Mouse (Mus musculus) c-Kit-positive CD71-negative TER-119-negative erythroid progenitor cells, embryonic 14.5 days (primary cell): ENCODE data around the gene Utp11.
A peak's percentile ranks its signal among the peaks of the same experiment; 100 is the strongest.
"Not testable (repeated sequence)": the region's sequence is repeated elsewhere in the genome, so short reads cannot be mapped to it uniquely, and the experiment has no call there.

ENCODE experiments used
- DNase-seq: peaks from one replicate; pipeline ENCODE4 v3.0.0-alpha.2; 2013; ENCODE audit warnings: low read depth

Gene Utp11

DNA sequence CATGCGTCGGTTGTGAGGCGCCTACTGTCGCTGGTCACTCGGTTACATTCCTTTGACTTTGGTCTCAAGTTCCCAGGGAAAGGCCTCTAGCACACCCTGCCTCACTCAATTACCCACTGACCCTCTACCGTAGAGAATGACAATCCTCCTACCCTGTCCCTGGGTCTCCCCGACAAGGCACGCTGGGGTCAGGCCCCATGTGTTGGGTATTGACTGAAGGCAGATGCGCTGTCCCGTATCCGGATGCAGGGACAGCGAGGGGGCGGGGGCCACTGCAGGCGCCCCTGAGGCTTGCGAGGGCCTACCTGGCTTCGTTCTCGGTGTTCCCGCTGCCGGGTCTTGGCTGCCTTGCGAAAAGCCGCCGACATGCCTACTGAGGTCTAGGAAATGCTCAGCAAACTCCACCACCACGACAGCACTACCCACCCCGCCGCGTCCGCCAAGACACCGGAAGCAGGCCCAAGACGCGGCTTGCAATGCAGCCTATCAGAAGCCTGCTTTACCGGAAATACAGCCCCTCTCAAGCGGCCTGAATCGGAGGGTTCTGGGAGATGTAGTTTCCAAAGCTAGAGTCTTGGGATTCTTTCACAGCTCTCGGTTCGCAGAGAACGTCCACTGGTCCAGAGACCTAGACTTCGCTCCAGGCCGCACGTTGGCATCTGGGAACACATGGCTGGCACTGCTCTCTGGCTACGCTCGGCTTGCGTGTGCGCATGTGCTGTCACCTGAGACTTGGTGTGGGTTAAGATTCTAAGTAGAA lies at the start of gene Utp11:
TSS of gene Utp11 (minus strand) at position 466 of the 760 bp plus-strand sequence.
- DNase-seq = peak; percentile 81

GRCm38 (mm10) chr4:124742839-124743238 lies 49.4 kb upstream of the Utp11 start:
- no peak for DNase-seq

GRCm38 (mm10) chr4:124741376-124742343 lies 48.3 kb upstream of the Utp11 start, which contains the start of gene Inpp5b:
Gene Inpp5b (plus strand): TSS chr4:124741850.
- DNase-seq = peak; percentile 52

DNA sequence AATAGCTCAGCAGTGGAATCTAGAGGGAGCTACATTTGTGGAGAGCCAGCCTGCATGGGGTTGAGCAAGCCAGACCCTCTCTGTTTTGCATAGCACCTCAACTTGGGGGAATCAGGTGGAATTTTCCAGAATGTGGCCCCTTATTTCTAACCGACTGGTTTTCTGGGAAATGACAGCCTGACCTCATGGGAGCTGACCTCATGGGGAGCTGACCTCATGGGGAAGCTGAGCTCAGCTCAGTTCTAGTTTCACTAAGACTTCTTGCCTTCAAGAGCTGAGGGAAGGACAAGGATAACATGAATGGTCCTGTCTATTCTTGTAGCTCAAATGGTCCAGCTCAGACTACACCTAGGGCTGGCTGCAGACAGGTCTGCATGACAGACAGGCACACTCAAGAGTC lies 45.4 kb upstream of the Utp11 start:
- no peak for DNase-seq

- no peak for DNase-seq
These were observed 44.6 kb upstream of the Utp11 start for GRCm38 (mm10) chr4:124738013-124738412.

GRCm38 (mm10) chr4:124737486-124737885 lies 44.1 kb upstream of the Utp11 start:
- no peak for DNase-seq

DNA sequence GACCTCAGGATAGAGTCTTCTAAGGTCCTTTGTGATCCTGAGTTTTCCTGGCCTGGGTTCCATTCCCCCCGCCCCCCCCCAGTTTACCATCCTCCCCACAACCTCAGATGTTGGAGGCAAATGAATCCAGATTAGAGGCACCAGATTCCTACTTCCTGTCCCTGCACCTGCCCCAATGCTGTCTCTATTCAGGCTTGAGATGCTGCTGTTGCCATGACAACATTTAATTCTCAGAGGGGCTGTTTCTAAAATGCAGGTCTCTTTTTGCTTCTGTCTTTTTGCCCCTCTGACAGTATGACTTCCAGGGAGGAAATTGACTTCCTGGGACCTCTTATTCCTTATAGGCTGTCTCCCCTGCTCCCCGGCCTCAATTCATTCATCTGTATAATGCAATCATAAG lies 43.6 kb upstream of the Utp11 start:
- DNase-seq = no peak

- no peak for DNase-seq
These were observed 32.7 kb upstream of the Utp11 start for GRCm38 (mm10) chr4:124726121-124726520.

GRCm38 (mm10) chr4:124719101-124719500 lies 25.7 kb upstream of the Utp11 start:
- no peak for DNase-seq

- DNase-seq = peak; percentile 95
These were observed 21.4 kb upstream of the Utp11 start, which contains the start of gene Sf3a3 for GRCm38 (mm10) chr4:124714545-124715481. Gene Sf3a3 (plus strand): TSS chr4:124714776.

DNA sequence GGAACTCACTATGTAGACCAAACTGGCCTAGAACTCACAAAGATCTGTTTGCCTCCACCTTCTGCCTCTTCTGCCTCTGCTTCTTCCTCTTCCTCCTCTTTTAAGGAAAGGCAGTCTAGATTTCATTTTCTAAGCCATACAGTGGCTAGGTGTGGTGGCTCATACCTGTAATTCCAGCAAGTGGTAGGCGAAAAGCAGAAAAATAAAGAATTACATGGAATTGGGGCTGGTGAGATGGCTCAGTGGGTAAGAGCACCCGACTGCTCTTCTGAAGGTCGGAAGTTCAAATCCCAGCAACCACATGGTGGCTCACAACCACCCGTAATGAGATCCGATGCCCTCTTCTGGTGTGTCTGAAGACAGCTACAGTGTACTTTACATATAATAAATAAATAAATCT lies 20.4 kb upstream of the Utp11 start:
- DNase-seq = not testable (repeated sequence)

GRCm38 (mm10) chr4:124712618-124713017 lies 19.2 kb upstream of the Utp11 start:
- DNase-seq = no peak

DNA sequence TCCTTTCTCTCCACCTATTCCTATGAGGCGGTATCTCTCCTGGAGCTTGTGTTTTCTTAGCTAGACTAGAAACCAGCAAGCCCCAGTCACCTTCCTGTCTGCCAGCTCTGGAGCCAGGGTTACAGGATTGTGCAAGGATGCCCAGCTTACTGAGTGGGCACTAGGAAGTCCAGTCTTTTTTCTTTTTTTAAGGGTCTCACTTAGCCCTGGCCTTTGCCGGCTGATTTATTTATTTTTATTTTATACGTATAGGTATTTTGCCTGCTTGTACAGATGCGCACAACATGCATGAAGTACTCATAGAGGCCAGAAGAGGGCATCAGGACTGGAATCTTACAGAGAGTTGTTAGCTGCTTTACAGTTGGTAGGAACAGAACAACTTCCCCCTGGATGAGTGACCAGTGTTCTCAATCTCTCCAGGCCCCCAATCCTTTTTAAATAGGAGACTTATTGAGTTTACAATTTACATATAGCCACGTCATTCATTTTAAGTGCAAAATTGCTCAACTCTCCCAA lies 17.4 kb upstream of the Utp11 start:
- no peak for DNase-seq

DNA sequence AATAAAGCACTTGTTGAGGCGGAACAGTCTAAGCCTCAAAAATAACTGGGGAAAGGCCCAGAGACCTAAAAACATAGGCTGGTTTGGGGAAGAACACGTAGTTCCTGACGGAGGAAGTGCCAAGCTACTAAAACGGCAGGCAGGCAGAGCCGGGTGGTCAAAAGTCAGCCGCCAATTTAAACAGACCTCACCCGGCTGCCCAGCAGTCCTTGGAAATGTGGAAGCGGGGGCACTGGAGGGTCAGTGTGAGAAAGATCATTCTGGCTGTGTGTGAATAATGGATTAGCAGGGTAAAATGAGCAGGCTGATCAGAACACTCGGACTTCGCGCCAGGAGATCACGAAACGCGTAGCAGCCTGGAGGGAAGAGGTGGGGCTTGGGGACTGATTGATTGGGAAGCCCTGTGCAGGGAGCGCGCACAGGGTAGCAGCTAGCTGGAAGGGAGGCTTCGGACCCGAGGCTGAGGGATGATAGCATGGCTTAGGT lies 16.6 kb upstream of the Utp11 start:
- no peak for DNase-seq

GRCm38 (mm10) chr4:124708518-124709477 lies 15.4 kb upstream of the Utp11 start:
- DNase-seq = peak; percentile 76

DNA sequence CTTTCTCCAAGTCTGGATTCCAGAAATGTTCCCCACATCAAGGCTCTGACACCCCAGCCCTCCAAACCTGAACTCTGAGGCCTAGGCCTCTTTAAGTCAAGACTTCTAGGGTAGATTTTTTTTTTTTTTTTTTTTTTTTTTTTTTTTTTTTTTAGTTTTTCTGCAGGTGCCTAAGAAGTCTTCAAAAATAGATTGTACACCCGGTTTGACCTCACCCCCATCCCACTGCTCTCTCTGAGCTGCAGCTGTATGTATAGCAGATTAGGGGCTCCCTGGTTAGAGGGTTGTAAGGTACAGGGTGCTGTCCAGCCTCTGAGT lies 14.8 kb upstream of the Utp11 start:
- not testable (repeated sequence) for DNase-seq

- not testable (repeated sequence) for DNase-seq
These were observed 14.2 kb upstream of the Utp11 start for GRCm38 (mm10) chr4:124707381-124708199.

GRCm38 (mm10) chr4:124705661-124706269 lies 12.4 kb upstream of the Utp11 start:
- DNase-seq = no peak
